Mouse (Mus musculus) spleen, adult 12 weeks (tissue): ENCODE data around the gene Lifr.

Source experiments
- DNase-seq: peaks from one replicate; pipeline ENCODE4 v3.0.0; 2022; ENCODE audit warnings: low spot score

Lifr gene

DNA sequence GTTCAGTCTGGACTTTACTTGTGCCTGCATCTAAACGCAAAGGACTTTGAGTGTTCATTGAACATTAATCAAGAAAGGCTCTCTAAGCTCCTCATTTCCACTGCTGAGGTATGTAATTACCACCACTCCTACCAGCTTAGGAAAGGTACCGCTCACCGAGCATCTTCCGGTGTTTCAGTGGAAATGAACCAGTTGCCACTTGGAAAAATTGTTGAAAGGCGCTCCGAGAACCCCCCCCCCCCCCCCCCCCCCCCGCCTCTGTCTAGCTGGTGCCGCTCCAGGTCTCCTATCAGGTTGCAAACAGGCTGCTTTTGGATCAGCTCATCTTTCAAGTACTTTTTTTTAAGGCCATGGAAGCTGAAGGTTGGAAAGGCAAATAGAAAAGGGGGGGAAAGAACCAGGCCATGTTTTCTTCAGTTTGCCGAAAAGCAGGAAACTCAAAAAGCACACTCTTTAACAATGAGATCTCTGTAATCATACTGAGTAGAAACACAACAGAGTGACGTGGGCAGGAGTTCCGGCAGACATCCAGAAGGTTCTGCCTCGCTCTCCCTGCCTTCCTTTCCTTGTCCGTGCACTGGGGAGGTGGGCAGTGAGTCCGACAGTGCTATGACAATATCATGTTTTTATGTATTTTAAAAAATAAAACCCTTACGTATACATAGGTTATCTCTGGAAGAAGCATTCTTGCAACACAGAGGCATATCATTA is 9.3 kb upstream of the Lifr start:
- no peak for DNase-seq

DNA sequence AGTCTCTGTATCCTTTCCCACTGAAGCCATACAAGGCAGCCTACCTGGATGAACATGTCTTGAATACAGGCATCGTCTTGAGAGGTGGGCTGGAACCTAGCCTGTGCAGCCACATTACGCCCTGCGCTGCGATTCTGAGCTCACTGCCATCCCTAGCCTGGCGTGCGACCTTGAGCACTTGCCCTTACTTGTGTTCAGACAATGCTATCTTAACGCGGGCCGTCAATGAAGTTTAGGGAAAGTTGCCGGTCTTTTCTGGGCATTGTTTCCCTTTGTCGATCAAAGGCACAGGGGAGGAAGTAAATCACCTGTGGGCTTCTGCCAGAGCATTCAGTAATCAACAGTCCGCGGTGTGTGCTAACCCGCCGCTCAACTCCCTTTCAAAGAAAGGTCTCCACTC is 8.6 kb upstream of the Lifr start:
- DNase-seq: no peak

DNA sequence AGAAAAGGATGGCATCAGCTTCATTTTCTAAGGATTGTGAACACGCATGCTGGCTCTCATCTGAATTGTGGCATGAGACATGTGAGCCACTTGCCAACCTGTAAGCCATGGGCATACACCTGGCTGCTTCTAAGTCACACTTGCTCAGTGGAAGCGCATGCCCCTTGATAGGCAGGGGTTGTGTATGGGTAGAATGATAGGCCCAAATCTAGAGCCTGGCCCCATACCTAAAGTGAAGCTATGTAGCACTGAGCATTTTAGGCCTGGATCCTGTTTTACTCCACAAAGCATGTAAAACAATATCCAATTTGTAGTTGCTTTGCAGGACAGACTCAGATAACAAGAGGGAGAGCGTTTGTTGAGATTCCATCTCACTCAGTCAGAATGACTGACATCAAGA is 7.5 kb upstream of the Lifr start:
- DNase-seq: no peak

DNA sequence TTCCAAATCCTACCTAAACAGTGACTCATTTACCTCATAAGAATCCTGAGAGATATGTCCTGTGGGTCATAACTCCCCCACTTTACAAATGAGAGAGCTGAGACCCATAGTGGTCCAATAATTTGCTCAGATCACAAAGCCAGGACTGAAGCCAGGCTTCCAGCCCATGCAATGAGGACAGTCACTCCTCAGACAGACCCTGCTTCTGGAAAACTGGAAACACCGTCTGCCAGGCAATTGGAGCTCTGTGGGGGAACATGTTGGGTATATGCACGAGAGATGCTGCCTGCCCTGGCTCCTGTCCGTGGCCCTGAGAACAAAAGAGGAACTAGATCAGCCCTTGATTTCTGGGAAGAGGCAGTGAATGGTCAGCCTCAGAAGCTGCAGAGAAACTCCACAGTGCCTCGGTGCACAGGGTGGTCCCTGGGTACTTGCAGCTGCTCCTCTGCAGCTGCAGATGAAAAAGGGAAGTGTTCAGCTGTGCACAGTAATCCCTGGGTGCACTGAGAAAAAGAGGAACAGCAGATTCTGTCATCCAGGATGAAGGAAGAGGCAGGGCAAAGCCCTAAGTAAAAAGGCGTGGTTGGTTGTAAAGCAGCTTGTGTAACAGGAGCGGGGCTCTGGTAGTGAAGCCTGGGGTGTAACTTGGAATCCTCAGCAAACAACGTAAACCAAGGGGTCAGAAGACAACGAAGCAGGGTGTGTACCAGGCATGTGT is 5.5 kb upstream of the Lifr start:
- DNase-seq: no peak

DNA sequence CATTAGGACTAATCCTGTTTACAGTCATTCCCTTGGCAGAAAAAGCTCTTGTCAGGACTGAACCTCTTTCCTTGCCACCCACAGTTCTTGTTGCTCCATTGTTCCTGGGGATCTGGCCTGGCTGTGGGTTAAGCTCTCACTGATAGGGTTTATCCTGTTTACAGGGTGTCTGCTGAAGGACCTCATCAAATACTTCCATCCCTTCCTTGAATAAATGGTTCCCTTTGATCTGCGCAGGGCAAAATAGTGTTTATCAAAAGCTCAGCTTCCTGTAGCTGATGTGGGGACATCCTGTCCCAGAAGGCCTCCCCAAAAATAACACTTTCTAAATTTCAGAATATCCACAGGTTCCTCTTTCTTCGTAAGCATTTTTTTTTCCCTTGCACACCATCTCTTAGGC is 1.7 kb upstream of the Lifr start:
- DNase-seq: no peak

DNA sequence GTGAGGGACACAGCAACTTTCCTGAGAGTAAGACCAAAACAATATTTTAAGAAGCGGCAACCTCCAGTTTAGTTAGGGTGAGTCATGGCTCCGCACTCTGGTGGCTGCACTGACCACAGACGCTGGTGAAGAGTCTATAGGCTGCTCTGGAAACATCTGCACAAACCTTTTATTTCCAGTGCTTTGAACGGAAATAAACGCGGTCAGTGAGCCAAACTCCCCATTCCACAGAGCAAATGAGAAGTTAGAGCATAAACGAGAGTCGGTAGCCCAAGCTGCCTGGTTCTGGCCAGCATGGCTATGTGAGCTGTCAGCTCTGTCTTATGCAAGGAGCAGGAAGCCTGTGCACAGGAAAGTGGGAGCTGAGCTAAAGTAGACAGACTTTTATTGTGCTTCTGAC is 1.9 kb downstream of the Lifr start:
- no peak for DNase-seq

DNA sequence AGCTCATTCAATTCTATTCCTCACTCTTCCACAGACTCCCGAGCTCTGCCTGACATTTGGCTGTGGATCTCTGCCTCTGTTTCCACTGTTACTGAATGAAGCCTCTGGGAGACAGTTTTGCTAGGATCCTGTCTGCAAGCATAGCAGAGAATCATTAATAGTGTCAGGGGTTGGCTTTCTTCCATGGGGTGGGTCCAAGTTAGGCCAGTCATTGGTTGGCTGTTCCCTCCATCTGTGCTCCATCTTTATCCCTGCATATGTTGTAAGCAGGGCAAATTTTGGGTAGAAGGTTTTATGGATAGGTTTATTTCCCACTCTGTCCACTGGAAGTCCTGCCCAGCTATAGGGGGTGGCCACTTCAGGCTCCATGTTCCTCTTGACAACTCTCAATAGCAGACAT is 9.0 kb downstream of the Lifr start:
- no peak for DNase-seq

DNA sequence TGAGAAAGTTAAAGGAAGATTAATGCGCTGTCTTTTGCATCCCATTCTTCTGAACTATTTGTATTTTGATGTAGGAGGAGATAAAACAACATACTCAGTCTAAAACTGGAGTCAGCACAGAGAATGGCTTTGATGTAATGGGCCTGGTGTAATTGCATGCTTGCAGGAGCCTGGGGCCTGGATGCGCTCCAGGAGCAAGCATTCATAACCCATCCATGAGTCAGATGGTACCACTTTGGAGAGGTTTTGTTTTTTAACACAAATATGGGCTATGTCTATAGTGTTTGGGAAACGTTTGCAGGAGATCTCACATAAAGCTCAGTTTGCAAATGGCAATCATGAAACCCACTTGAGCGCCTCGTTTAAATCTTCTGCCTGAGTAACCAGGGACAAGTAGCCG is 9.8 kb downstream of the Lifr start:
- no peak for DNase-seq

DNA sequence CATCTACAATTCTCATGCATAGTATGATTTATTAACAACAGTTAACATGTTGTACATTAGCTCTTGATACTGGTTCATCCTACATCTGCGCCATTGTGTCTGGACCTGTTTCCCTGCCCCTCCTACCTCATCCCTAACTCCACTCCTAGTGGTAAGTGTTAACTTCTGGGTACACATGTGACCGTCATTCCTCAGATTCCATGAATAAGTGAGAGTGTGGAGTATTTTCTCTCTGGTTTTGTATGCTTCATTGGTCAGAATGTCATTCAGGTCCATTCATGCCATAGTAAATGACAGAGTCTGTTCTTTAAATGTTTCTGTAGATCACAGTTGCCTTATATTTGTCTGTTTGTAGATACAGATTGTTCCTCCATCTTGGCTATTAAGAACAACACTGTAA is 12.6 kb downstream of the Lifr start:
- DNase-seq: no peak

DNA sequence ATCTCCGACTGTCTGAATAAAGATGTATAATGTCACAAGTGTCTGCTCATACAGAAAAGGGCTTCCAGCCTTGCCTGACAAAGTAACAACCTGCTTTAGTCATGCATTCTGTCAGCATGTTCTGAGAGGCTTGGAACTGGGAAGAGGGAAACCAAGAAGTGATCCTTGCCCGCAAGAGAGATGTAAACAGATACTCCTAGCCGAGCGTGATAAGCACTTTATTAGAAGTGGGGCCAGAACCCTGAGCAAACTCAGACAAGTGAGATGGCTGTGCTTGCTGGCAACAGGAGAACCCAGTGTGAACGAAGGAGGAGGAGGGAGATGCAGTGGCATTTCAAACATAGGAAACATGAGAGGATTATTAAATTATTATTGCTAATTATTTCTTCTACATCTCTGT is 14.8 kb downstream of the Lifr start:
- no peak for DNase-seq

DNA sequence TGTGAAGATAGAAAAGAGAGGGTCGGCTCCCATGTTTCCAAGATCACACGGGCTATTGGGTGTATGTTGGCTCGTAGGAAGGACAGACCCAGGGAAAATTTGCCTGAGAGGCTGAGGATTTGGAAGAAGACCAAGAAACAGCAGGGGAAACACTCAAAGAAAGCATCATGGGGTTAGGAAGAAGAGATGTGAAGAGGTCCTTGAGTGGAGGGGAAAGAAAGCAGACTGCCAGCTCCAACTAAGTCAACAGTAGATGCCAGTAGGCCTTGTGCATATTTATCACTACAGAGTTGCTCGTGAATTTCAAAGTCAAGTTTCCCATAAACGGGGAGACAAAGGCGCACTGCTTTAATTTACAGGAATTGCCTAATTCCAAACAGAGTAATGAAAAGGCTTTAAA is 17.7 kb downstream of the Lifr start:
- DNase-seq: no peak

DNA sequence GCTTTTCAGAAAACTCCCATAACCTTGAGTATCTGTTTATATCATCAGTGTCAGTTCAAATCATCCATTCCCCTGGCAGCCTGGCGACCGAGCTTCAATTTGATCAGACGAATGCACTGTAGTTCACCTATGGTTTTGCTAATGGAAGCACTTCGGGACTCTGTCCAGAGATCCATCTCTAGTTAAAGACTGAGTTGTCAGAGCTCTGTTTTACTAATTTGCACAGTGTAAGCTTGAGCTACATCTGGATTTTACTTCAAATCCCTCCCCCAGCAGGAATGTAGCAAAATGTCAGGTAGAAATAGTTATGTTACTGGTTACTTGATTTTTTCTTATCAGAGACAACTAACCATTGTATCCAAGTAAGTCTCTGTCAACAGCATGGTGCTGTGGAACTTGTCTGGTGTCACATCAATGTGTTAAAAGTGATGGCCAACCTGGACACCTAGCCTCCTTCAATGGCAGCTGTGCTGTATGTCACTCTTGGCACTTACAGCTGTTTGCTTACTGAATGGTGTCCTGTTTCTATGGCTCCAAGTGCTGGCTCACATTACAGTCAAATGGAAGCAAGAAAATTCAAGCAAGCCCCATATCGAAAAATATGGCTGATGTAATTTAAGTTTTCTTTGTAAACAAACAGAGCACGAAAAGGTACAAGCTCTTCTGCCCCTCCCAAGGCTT is 22.0 kb downstream of the Lifr start:
- no peak for DNase-seq

DNA sequence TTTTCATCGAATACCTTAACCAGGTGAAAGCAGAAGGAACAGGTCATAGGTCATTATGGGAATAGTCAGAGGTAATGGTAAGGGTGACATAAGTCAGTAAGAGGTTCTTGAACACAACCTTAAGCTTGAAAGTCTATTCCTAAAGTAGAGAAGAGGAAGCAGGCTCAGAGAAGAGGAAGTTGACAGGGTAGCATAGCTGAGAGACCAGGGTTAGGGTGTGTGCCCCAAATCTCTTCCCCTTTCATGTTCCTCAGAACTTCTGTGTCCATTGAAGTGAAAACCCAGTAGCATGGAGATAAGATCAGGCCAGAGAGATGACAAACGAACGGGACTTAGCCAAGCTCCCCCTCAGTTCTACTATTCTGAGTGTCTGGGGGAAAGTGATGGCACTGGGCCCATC is 23.5 kb downstream of the Lifr start:
- no peak for DNase-seq

DNA sequence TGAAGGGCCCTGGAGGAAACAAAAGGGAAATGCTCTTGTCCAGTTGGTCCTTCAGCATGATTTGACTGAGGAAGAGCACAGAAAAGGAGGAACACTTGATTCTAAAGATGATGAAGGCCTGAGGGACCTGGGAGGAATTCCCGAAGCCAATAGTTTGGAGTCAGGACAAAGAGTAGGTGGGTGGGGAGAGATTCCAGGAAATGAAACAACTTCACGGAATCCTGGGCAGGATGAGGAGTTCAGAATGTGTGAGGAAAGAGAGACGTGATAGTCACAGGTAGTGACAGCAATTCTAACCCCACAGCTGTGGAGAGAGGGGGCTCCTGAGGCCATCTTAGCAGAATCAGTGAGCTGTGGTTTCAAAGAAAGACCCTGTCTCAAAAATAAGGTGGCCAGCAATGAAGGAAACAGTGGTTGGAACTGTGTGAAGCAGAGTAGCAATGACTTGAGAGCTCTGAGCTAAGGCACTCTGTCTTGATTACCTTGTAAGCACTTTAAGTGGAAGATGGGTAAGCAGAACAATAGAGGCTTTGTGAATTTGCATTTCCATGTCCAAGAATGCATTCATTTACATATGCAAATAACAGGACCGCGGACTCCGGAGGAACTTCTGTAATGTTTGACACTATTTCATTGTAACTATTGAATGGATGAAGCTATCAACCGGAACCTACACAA is 25.1 kb downstream of the Lifr start:
- DNase-seq: no peak

DNA sequence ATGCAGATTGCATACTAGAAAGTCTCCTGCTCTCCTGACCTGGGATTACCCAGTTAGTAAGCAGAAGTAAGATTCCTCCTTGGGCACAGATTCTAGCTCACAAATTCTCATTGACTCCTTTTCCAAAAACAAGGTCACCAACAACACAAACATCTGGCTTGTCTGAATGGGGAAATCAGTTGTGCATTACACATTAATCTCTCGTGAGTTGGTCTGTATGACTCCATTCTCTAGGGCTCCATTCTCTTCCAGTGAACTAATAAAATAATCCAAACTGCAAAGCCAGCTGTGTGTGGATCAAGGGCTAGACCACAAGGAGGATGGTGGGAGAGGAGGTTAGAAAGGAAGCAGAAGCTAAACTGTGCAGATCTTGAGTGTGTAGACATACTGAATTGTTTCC is 25.8 kb downstream of the Lifr start:
- DNase-seq: no peak

DNA sequence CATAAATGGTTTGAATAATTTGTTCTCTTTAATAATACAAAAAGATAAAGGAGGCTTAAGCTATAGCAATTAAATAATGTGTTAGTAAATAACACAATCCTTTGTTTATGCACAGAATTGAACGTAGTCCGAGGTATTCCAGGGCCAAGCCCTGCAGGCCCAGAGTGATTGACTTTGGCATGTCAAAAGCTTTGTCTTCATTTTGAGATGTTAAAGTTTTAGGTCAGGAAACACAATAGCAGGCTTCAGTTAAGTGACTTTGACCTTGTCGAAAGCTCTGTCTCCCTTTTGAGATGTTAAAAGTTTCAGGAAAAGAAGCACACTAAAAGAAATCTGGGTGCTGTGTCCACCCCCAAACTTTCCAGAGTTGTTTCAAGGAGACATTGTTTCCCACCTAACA is 26.3 kb downstream of the Lifr start:
- DNase-seq: no peak

DNA sequence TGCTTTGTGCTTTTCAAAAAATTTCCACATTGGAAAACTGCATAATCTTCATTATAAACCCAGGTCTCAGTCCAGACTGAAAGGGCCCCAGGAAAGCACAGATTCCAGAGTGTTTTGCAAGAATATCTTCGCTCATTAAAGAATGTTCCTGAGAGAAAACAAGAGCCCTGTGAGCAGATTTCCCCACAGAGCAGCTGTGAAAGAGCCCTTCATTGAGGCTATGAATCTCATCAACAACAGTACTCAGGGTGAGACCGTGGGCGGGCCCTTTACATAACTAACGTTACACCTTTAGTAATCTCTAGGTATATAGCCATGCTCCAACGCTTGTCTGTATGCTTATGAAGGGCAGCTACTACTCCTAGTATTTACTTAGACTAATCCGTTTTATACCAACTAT is 27.5 kb downstream of the Lifr start:
- DNase-seq: no peak

DNA sequence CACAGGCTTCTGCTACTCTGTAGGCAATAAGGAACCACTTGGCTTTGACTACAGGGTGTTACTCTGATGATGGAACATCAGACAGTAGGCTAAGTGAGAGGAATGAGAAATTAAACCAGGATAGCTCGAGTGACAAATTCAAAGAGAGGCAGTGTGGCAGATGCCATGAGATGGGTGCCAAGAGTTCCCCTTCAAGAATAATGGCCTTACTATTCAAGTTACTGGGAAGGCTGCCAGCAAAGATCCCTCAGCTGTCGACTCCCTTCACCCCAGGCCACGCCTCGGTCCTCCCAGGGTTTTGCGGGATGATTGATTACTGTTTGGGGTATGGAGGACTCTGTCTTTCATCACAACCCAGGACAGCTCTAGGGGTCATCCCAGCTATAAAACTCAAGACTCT is 28.4 kb downstream of the Lifr start:
- no peak for DNase-seq

DNA sequence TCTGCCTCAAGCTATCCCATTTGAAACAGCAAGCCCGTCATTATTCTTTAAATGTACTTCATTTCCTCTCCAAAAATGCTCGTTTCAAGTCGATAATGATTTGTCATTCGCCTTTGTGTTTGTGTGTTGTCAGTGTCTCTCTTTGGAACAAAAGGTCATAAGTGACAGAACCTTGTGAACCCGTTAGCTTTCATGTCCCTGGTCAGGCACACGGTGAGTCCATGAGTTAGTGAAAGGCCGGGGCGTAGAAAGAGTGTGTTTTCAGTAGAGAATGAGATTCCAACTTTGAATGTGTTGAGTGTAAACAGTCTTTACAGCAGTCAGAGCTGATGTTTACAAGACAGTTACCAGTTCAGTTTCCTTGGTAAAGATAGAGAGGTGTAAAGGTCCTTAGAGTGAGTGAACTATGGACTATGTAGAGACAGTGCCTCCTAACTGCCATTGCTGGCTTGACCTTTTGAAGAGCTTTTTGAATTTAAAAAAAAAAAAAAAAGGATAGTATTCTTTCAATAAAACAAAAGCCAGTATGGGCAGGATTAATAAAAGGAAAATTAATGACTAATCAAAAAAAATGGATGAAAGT is 29.6 kb downstream of the Lifr start:
- no peak for DNase-seq

DNA sequence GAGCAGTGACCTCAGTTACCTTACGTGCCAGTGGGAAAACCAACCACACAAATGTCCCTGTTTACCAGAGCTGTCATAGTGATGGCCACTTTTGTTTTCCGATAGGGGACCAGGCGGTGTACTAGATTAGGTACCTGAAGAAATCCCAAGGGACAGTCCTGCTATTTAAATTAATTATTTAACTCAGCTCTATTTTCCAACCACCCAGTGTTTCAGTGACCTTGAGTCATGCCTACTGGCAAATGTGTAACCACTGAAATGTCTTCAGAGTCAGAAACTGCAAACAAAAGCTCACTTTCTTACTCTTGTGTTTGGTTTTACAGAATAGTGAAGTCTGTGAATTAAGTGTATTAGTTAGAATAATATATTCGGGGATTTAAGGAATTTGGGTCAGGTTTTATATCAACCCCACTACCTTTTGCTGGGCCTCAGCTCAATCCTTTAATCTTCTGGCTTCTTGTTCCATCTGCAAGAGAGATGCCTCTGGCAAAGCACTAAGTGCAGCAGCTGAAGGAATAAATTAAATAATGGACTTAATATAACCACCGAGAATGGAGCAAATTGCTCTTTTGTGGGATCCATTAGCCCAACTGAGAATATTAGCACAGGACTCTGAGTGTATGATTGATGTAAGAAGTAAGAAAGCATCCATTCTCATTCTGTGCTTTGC is 33.5 kb downstream of the Lifr start:
- no peak for DNase-seq

DNA sequence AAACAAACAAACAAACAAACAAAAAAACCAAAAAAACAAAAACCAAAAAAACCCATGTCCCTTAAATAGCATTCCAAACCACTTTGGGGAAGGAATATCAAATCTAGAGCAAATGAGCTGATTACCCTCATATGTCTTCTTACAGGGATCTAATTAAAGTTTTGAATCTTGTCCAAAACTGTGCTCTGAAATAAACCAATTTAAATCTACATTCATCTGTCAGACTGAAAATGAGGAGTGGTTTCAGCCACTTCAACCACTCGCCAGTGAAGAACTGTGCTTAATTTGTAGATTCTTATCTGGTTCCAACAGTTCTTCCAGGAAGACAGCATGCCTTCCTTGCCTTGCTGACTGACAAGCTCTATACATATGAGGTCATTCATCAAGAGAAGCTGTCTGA is 35.8 kb downstream of the Lifr start:
- no peak for DNase-seq

DNA sequence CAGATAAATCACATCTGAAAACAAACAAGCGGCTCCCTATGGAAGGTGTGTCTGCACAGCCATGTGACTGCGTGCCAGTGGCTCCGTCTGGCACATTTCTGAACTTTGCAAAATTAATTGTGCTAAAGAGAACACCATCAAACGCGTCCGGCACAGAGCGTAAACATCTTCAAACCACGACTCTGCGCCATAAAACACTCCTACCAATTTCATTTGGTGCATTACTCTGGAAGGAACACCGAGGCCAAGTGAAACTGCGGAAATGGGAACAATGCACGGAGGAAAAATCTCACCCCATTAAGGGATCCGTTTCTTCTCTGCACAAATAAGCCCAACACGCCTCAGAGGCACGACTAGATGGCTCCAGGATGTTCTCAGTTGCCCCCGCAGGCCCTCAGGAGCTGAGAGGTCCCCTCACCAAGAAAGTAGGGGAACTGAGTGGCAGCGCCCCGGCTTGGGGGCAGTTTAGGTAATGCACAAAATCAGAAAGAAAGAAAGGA is 38.3 kb downstream of the Lifr start:
- no peak for DNase-seq
